Mouse (Mus musculus) hindbrain, postnatal 0 days (tissue): ENCODE measurements around the gene Ddx31. TPM values are rescaled to one million over a fixed set of nuclear protein-coding genes. Genes with fewer than 3 reads are reported as not detected.

Experiments used
- ATAC-seq: fragments of 200-750 bp; cut with Nextera tagmentation; 2 replicates; pipeline ENCODE4 v1.8.0; 2017; ENCODE audit warnings: mild to moderate bottlenecking, moderate TSS enrichment, moderate library complexity
- DNase-seq: peaks from one replicate; pipeline ENCODE4 v3.0.0-alpha.2; 2015; ENCODE audit warnings: low spot score
- H3K27ac ChIP-seq: fragments of 300-500 bp; sonication (generic); 2 replicates; pipeline ENCODE4 v1.5.1; 2014; ENCODE audit warnings: mild to moderate bottlenecking
- H3K27me3 ChIP-seq: fragments of 300-500 bp; sonication (generic); 2 replicates; pipeline ENCODE4 v1.6.1; 2014; ENCODE audit warnings: low read length, mixed read lengths; ENCODE audit not compliant: insufficient read depth
- H3K36me3 ChIP-seq: fragments of 300-500 bp; sonication (generic); 2 replicates; pipeline ENCODE4 v1.6.1; 2014; ENCODE audit warnings: low read length, mixed read lengths; ENCODE audit not compliant: insufficient read depth
- H3K4me1 ChIP-seq: fragments of 300-500 bp; sonication (generic); 2 replicates; pipeline ENCODE4 v1.6.1; 2014; ENCODE audit warnings: antibody characterized with exemption, low read length, mixed read lengths; ENCODE audit not compliant: insufficient read depth
- H3K4me2 ChIP-seq: fragments of 300-500 bp; sonication (generic); 2 replicates; pipeline ENCODE4 v1.6.1; 2014; ENCODE audit warnings: low read depth, mild to moderate bottlenecking, low read length, moderate library complexity, mixed read lengths
- H3K4me3 ChIP-seq: fragments of 300-500 bp; sonication (generic); 2 replicates; pipeline ENCODE4 v1.5.1; 2014; ENCODE audit warnings: low read length
- H3K9ac ChIP-seq: fragments of 300-500 bp; sonication (generic); replicated peaks from 2 replicates; pipeline ENCODE4 v1.6.1; 2014; ENCODE audit warnings: mild to moderate bottlenecking, low read length, moderate library complexity, mixed read lengths
- H3K9me3 ChIP-seq: fragments of 300-500 bp; sonication (generic); 2 replicates; pipeline ENCODE4 v1.6.1; 2016; ENCODE audit warnings: low read length, mixed read lengths
- CTCF ChIP-seq: IDR thresholded peaks from 2 replicates; pipeline ENCODE4 v1.5.1; 2016; ENCODE audit warnings: antibody characterized with exemption, control low read depth, low read depth
- WGBS: fragments of 180-500 bp; shearing (Covaris S2); extraction: QIAGEN DNeasy Blood & Tissue Kit; methylation state at CpG from one replicate; pipeline ENCODE4 v1.1.7; 2014; 5-methylcytosine and 5-hydroxymethylcytosine counted together
- polyA plus RNA-seq: library from polyadenylated mRNA; unstranded; fragments of >200 nt; fragmentation: Nextera tagmentation; extraction: Ambion mirVana; gene quantifications from 2 replicates; pipeline ENCODE4 v1.2.1, GENCODE M21; 2015
- total RNA-seq: library from RNA; depleted of rRNA; stranded (reverse); fragments of >200 nt; gene quantifications from 2 replicates; pipeline ENCODE4 v1.2.3, GENCODE M21; 2014

Ddx31 gene
- total and polyA plus RNA-seq, 2 experiments from 2014 or later = 10.2 to 17.4 TPM

DNA sequence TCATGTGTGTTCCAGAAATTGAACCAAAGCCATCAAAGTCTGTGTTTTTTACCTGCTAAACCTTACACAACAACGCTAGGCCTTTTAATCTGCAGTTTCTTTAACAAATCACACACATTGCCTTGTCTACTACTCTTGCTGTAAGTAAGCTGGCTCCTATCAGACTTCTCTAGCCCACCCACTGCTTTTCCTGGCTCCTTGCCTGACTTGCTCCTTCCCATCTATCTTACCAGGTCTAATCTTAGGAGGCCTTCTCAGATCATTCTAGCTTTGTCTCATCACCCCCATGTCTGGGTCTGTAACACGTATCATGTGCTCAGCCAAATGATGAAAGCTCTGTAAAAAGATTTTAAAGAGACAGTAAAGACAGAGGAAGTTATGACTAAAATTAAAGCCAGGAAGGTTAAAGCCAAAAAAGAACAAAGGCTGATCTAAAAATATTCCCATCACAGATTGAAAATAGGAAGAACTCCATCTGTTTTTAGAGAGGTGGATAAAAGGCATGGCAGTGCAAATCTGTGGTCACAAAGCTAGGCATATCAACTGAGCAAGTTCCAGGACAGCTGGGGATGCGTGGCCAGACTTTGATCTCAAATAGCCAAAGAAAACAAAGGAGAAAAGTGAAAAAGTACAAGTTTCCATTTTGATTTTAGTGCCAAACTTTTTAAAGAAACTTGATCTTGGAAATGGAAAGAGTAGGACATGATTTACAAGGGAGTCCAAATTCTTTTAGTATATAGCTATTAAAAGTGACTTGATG, 3.8 kb upstream of the Ddx31 start:
- WGBS = 54% methylated on average over 3 of the region's 3 CpGs
- ATAC-seq (no peak), DNase-seq (peak; percentile 28)
- Histone ChIP-seq H3K9me3 (no peaks in the 10 kb centered on the region), H3K36me3 (peaks cover 22% of the 10 kb centered on the region), H3K4me2 (no peak overlapping the region), H3K27me3 (no peaks in the 10 kb centered on the region), H3K9ac (no peak overlapping the region), H3K4me1 (peaks cover 14% of the 10 kb centered on the region), H3K4me3 (no peak overlapping the region), H3K27ac (no peak overlapping the region)
- no peak for TF ChIP-seq CTCF

DNA sequence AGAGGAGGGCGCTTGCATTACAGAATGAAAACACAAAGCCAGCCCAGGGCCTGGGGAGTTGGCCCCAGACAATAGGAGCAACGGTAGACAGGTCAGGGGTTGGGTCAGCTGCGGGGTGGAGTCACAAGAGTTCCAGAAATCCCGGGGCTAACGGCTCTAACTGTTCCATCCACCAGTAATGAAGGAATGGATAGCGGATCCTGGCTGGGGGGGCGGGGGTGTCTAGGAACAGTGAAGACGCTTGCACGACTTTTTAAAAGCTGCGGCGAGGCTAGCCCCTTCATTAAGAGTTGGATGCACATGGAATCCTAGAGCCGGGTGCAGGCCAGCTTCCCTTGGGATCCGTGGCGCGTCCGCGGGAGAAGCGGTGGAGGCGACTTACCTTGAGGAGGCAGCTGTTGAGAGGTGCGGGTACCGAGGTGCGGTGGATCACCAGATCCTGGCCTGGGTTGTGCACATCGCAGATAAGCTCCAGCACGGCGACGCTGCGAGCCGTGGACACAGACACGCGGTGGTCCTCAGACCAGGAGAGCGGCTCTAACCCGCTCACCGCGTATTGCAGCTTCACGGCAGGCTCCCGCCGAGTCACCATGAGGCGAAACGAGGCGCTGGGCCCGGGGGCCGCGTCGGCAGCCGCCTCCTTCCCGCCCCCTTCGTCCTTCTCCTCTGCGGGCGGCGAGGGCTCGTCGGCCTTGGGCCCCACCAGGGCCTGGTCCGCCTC, 545 bp upstream of the Ddx31 start:
- DNase-seq (no peak), ATAC-seq (no peak; the same call in none of the 2 replicates)
- no peaks in the 10 kb centered on the region for H3K27me3 ChIP-seq
- no peak for TF ChIP-seq CTCF
- H3K4me1 ChIP-seq = peaks cover 20% of the 10 kb centered on the region
- H3K9me3 ChIP-seq = no peaks in the 10 kb centered on the region
- H3K4me2 ChIP-seq = peak overlapping the region; percentile 97
- under 1% methylated on average over 48 of the region's 53 CpGs for WGBS
- H3K36me3 ChIP-seq = peaks cover 4% of the 10 kb centered on the region
- peak overlapping the region; percentile 89 for H3K27ac ChIP-seq
- peak overlapping the region; percentile 92 for H3K9ac ChIP-seq
- peak overlapping the region; percentile 99 for H3K4me3 ChIP-seq

DNA sequence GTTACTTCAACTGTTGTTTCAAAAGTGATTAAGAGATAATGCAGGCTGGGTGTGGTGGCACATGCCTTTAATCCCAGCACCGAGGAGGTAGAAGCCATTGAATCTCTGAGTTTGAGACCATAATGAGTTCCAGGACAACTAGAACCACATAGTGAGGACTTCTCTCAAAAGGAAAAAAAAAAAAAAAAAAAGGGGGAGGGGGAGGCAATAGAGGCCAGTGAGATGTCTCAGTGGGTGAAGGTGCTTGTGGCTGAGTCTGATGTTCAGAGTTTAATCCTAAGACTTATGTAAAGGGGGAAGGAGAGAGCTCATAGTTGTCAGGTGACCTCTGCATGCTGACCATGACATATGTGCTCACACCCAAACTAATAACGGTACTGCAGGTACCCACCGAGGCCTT, 1.8 kb downstream of the Ddx31 start:
- WGBS = 77% methylated on average over 3 of the region's 3 CpGs

DNA sequence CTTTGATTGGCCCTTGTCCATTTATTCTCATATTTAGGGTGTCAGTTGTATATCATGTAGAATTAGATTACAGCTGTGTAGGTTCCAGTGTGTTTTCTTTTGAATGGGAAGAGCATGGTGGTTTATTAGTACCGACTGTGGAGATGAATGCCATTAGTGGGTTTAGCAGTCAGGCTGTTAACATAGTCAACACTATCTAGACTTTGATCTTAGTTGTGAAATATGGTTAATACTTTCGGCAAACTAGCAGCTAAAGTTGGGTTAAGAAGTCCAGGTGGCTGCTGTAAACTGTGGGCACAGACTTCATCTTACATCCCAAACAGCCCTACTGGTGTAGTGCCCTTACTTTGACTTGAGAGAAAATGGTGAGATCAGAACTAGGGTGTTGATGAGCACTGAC, 8.7 kb downstream of the Ddx31 start:
- H3K27me3 ChIP-seq = no peaks in the 10 kb centered on the region
- peaks cover 47% of the 10 kb centered on the region for H3K36me3 ChIP-seq
- no peaks in the 10 kb centered on the region for H3K9me3 ChIP-seq
- no peak overlapping the region for H3K4me3 ChIP-seq
- ATAC-seq (no peak), DNase-seq (no peak)
- no peak overlapping the region for H3K4me2 ChIP-seq
- H3K27ac ChIP-seq = no peak overlapping the region
- H3K9ac ChIP-seq = no peak overlapping the region
- WGBS = 97% methylated on average over 2 of the region's 2 CpGs
- H3K4me1 ChIP-seq = no peaks in the 10 kb centered on the region
- no peak for TF ChIP-seq CTCF

More for the DNA sequence above, 1.8 kb downstream of the Ddx31 start:
- TF ChIP-seq CTCF = no peak
- DNase-seq (no peak), ATAC-seq (no peak)
- H3K36me3 ChIP-seq = peaks cover 15% of the 10 kb centered on the region
- H3K9ac ChIP-seq = no peak overlapping the region
- no peaks in the 10 kb centered on the region for H3K9me3 ChIP-seq
- peak overlapping the region; percentile 97 for H3K4me2 ChIP-seq
- H3K27ac ChIP-seq = no peak overlapping the region
- H3K27me3 ChIP-seq = no peaks in the 10 kb centered on the region
- no peak overlapping the region for H3K4me3 ChIP-seq
- H3K4me1 ChIP-seq = peaks cover 17% of the 10 kb centered on the region

DNA sequence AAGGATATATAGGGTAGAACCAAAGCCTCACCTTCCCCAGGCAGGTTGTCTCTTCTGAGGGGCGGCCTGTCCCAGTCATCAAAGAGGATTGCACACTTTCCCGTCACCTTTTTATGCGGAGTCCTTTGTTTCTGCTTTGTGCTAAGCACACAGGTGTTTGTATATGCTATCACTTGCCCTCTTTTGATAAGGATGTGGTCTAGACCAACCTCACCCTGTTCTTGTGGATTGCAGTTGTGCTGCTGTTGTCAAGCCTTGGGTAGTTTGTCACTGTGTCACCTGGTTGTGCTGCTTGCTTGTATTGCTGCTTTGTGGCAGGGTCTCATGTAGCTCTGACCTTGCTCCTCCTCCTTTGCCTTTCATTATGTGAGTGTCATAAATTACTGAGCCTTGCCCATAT, 12.4 kb downstream of the Ddx31 start:
- no peaks in the 10 kb centered on the region for H3K9me3 ChIP-seq
- H3K4me3 ChIP-seq = no peak overlapping the region
- no peak overlapping the region for H3K27ac ChIP-seq
- ATAC-seq (no peak), DNase-seq (no peak)
- H3K9ac ChIP-seq = no peak overlapping the region
- peaks cover 27% of the 10 kb centered on the region for H3K36me3 ChIP-seq
- no peak for TF ChIP-seq CTCF
- no peaks in the 10 kb centered on the region for H3K4me1 ChIP-seq
- WGBS = 93% methylated on average over 3 of the region's 3 CpGs
- no peak overlapping the region for H3K4me2 ChIP-seq
- H3K27me3 ChIP-seq = no peaks in the 10 kb centered on the region

DNA sequence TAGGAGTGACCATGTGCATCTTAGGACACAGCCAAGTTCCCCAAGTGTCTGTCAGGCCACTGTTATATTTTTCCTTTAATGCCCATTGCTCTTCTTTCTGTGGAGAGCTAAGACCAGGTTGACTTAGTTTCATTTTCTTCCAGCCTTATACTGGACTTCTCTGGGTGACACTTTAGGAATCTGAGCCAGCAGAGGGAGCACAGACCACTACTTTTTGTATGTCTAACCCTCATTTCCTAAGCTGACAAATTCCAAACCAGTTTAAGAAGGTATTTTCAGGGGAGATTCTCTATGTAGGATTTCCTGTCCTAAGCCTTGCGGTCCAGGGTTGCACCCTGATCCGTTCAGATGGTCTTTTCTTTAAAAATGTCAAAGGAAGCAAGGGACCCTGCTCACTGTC, 15.6 kb downstream of the Ddx31 start:
- H3K36me3 ChIP-seq = peaks cover 18% of the 10 kb centered on the region; the same call in 1 of the 2 replicates
- DNase-seq (peak; percentile 48), ATAC-seq (no peak)
- H3K4me2 ChIP-seq = no peak overlapping the region
- no peaks in the 10 kb centered on the region for H3K4me1 ChIP-seq
- no peaks in the 10 kb centered on the region for H3K9me3 ChIP-seq
- no peak overlapping the region for H3K4me3 ChIP-seq
- TF ChIP-seq CTCF = peak; percentile 57
- WGBS = 89% methylated on average over 2 of the region's 2 CpGs
- no peaks in the 10 kb centered on the region for H3K27me3 ChIP-seq
- H3K9ac ChIP-seq = no peak overlapping the region
- H3K27ac ChIP-seq = no peak overlapping the region

DNA sequence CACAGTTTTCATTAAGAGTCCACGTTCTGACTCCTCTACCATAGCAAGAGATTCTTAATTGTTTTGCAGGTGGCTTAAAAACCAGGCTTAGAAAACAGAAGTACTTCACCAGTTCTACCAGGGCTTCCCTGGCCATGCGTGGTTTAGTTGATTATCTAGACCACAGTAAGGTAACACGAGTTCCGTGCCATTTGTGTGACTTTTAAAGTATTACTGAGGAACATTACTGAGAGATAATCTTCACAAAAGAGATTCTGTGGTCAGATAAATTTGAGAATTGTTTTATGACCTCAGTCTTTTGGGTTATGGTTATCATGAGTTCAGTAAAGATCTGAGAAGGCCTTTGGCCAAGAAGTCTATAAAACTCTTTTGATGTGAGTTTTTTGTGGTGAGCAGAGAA, 19.1 kb downstream of the Ddx31 start:
- WGBS = 92% methylated on average over 4 of the region's 4 CpGs
- no peaks in the 10 kb centered on the region for H3K27me3 ChIP-seq
- no peak overlapping the region for H3K27ac ChIP-seq
- H3K9ac ChIP-seq = no peak overlapping the region
- no peak for ATAC-seq
- DNase-seq = no peak
- no peaks in the 10 kb centered on the region for H3K9me3 ChIP-seq
- no peak for TF ChIP-seq CTCF
- H3K4me2 ChIP-seq = no peak overlapping the region
- H3K4me1 ChIP-seq = no peaks in the 10 kb centered on the region
- H3K4me3 ChIP-seq = no peak overlapping the region
- H3K36me3 ChIP-seq = peaks cover 25% of the 10 kb centered on the region; the same call in 1 of the 2 replicates
